ENCODE assay signal across 8 mouse cellular contexts in the genomic region with DNA sequence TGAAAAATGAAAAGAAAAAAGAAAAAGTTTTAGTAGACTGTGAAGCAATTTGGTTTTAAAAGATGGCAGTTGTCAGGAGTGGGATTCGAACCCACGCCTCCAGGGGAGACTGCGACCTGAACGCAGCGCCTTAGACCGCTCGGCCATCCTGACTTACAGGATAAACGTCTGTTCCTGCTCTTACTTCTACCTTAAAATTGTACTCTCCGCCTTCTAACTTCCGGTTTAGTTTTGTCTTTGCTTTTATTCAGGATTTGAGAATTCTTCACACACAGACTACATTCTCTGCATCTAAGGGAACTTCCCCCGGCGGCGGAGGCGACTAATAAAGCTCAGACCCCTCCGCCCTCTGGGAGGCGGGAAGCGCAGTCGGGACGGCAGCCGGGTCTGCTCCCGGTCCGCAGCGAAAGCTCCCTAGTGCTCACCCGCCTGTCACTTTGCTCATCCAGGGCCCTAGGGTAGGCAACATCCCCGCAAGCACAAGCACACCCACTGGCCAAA. TPM values are rescaled to one million over a fixed set of nuclear protein-coding genes. Genes with fewer than 3 reads are reported as not detected.
DNase-seq lines count a peak whose midpoint lies in the region; ATAC-seq and TF ChIP-seq lines count a peak whose summit lies in the region.

No protein-coding gene starts in this region.

- H3K9me3 ChIP-seq in ES-E14 (ENCODE audit: control insufficient read depth, insufficient read depth, low read depth, low read length): no peaks in the 10 kb centered on the region
- no peaks in the 10 kb centered on the region for H3K9me3 ChIP-seq in forebrain, embryonic 16.5 days (ENCODE audit: control insufficient read depth, low read length)
- no peaks in the 10 kb centered on the region for H3K9me3 ChIP-seq in lung, postnatal 0 days (ENCODE audit: low read length)

- peak; percentile 77 for ATAC-seq in forebrain, embryonic 16.5 days
- ATAC-seq in lung, postnatal 0 days: peak; percentile 86

- no peak overlapping the region for H3K27ac ChIP-seq in ES-E14 (ENCODE audit: insufficient read depth, low read depth, low read length, poor library complexity, severe bottlenecking)
- peak overlapping the region; percentile 71 for H3K27ac ChIP-seq in forebrain, embryonic 16.5 days (ENCODE audit: low read length)
- H3K27ac ChIP-seq in layer of hippocampus, adult 2 months: peak overlapping the region; percentile 70
- H3K27ac ChIP-seq in lung, postnatal 0 days (ENCODE audit: low read length): peak overlapping the region; percentile 68

- intact Hi-C loops in heart, postnatal 25 days (cut with DNase I): loop anchor here (10.0 kb wide), 1 partner anchor 1509 kb away; the partner anchor contains the start of gene Zfp184

- no peak; the same call in 1 of the 2 replicates for TF ChIP-seq CTCF in layer of hippocampus, adult 2 months (conservative IDR thresholded peaks at IDR 0.05)
- no peak for TF ChIP-seq CTCF in lung, postnatal 0 days (IDR thresholded peaks at IDR 0.05)

- peak overlapping the region; percentile 64 for H3K4me2 ChIP-seq in forebrain, embryonic 16.5 days (ENCODE audit: low read length)
- peak overlapping the region; percentile 58 for H3K4me2 ChIP-seq in lung, postnatal 0 days (replicated peaks; ENCODE audit: low read depth, low read length)

- TF ChIP-seq EP300 in lung, postnatal 0 days (IDR thresholded peaks at IDR 0.05): peak; percentile 52; the same call in 1 of the 2 replicates

- peak overlapping the region; percentile 76 for H3K9ac ChIP-seq in ES-E14 (ENCODE audit: insufficient read depth, low read depth, low read length, poor library complexity, severe bottlenecking)
- H3K9ac ChIP-seq in forebrain, embryonic 16.5 days (replicated peaks; ENCODE audit: low read depth, low read length): peak overlapping the region; percentile 70
- H3K9ac ChIP-seq in lung, postnatal 0 days (replicated peaks; ENCODE audit: low read depth): peak overlapping the region; percentile 39

- H3K4me3 ChIP-seq in ES-E14 (ENCODE audit: insufficient read depth in 1 of 2, low read depth in 1 of 2, low read length in 2 of 2, poor library complexity in 1 of 2, severe bottlenecking in 1 of 2): peak overlapping the region; percentile 81 to 95
- H3K4me3 ChIP-seq in forebrain, embryonic 16.5 days (replicated peaks; ENCODE audit: low read length): peak overlapping the region; percentile 80
- peak overlapping the region; percentile 63 for H3K4me3 ChIP-seq in layer of hippocampus, adult 2 months
- peak overlapping the region; percentile 59 for H3K4me3 ChIP-seq in lung, postnatal 0 days (ENCODE audit: low read depth, low read length)

- H3K4me1 ChIP-seq in ES-E14 (ENCODE audit: control insufficient read depth in 2 of 2, insufficient read depth in 2 of 2, low read length in 2 of 2, poor library complexity in 1 of 2): peaks cover 0 to 3% of the 10 kb centered on the region in 2 experiments; a peak in 1 of 4 replicates
- peaks cover 5% of the 10 kb centered on the region; the same call in 1 of the 2 replicates for H3K4me1 ChIP-seq in forebrain, embryonic 16.5 days (replicated peaks; ENCODE audit: control insufficient read depth, insufficient read depth, low read length)
- no peaks in the 10 kb centered on the region for H3K4me1 ChIP-seq in lung, postnatal 0 days (ENCODE audit: insufficient read depth, low read depth, low read length)

- in situ Hi-C loops in ES-E14 (cut with MboI; ENCODE audit: low sequenced_read_pairs in 2 of 2, unreplicated experiment in 2 of 2): no loop called here

- WGBS in forebrain, embryonic 16.5 days: under 1% methylated on average over 25 of the region's 25 CpGs
- under 1% methylated on average over 25 of the region's 25 CpGs for WGBS in lung, postnatal 0 days

- no peaks in the 10 kb centered on the region for H3K27me3 ChIP-seq in forebrain, embryonic 16.5 days (replicated peaks; ENCODE audit: control insufficient read depth, insufficient read depth, low read length)
- H3K27me3 ChIP-seq in lung, postnatal 0 days (replicated peaks; ENCODE audit: insufficient read depth, low read length): no peaks in the 10 kb centered on the region

- DNase-seq in ES-E14 (ENCODE audit: low read depth, low spot score): no peak
- peak; percentile 70 for DNase-seq in cerebellum, adult 11-12 months
- DNase-seq in heart, postnatal 25 days (ENCODE audit: low spot score): peak; percentile 55
- DNase-seq in layer of hippocampus, adult 2 months (ENCODE audit: low spot score in 2 of 2): peak; percentile 82
- DNase-seq in lung, postnatal 0 days (ENCODE audit: low spot score): peak; percentile 88
- peak; percentile 76 for DNase-seq in ovary, postnatal 10 days (ENCODE audit: low spot score)
- peak; percentile 80 for DNase-seq in thymus, postnatal 14 days

- H3K36me3 ChIP-seq in ES-E14 (ENCODE audit: control insufficient read depth, insufficient read depth, low read length, poor library complexity, severe bottlenecking): no peaks in the 10 kb centered on the region
- H3K36me3 ChIP-seq in forebrain, embryonic 16.5 days (ENCODE audit: control insufficient read depth, insufficient read depth): no peaks in the 10 kb centered on the region
- no peaks in the 10 kb centered on the region for H3K36me3 ChIP-seq in lung, postnatal 0 days (ENCODE audit: insufficient read depth, low read length)

TF ChIP-seq in ES-E14, 5 proteins besides CTCF, POLR2A, EP300 and RAD21:
- TF ChIP-seq CHD2 (IDR thresholded peaks at IDR 0.05; ENCODE audit: low read depth, low read length): no peak
- TF ChIP-seq MAFK (IDR thresholded peaks at IDR 0.05; ENCODE audit: insufficient read depth, low read depth, low read length): peak; percentile 93

RNA-seq across cellular contexts. Expression of gene Btn1a1, which starts 12.3 kb away (rescaled TPM):
- 0.11 and 0.62 TPM in 2 replicates for total RNA-seq in ES-E14 (2012; rRNA removed)
- 0.06 and 0.22 TPM in 2 replicates for polyA plus RNA-seq in forebrain, embryonic 16.5 days (2015; fragmentation: Nextera tagmentation; extraction: Ambion mirVana)
- total RNA-seq in heart, postnatal 25 days (2021): not detected
- total RNA-seq in layer of hippocampus, adult 2 months (2021): not detected
- 0.14 and 0.21 TPM in 2 replicates for polyA plus RNA-seq in lung, postnatal 0 days (2015; fragmentation: Nextera tagmentation; extraction: Ambion mirVana)

RNA-seq across cellular contexts. Expression of gene Abt1, which starts 29.7 kb away (rescaled TPM):
- 10.5 and 15.5 TPM in 2 replicates for total RNA-seq in ES-E14 (2012; rRNA removed)
- polyA plus RNA-seq in forebrain, embryonic 16.5 days (2015; fragmentation: Nextera tagmentation; extraction: Ambion mirVana): 12.7 and 13.0 TPM in 2 replicates
- total RNA-seq in heart, postnatal 25 days (2021): 1 to 10 TPM; 3.9 to 4.4 TPM
- 1 to 10 TPM; 7.8 to 9.7 TPM for total RNA-seq in layer of hippocampus, adult 2 months (2021)
- polyA plus RNA-seq in lung, postnatal 0 days (2015; fragmentation: Nextera tagmentation; extraction: Ambion mirVana): 8.4 and 8.7 TPM in 2 replicates

RNA-seq across cellular contexts. Expression of gene Btn2a2, which starts 35.2 kb away (rescaled TPM):
- 0.95 and 1.5 TPM in 2 replicates for total RNA-seq in ES-E14 (2012; rRNA removed)
- 0.18 TPM in 1 of 2 replicates, not detected in the other for polyA plus RNA-seq in forebrain, embryonic 16.5 days (2015; fragmentation: Nextera tagmentation; extraction: Ambion mirVana)
- total RNA-seq in heart, postnatal 25 days (2021): not detected
- total RNA-seq in layer of hippocampus, adult 2 months (2021): under 1 TPM; 0.49 to 0.52 TPM
- 0.06 and 0.07 TPM in 2 replicates for polyA plus RNA-seq in lung, postnatal 0 days (2015; fragmentation: Nextera tagmentation; extraction: Ambion mirVana)
